ENCODE assay signal across 18 mouse cellular contexts in genomic region chr12:29634509-29634908, GRCm38 (mm10).
"Had no signal": no experiment of that assay in that cellular context is flagged by ENCODE, and none has a peak within 500 bp of the region (broad histone marks: within the 10 kb centered on the region; RNA-seq: fewer than 3 reads in every experiment).

No protein-coding gene starts in this region.

- H3K4me1 ChIP-seq: kidney, embryonic 15.5 days; limb, embryonic 12.5 days; limb, embryonic 15.5 days had no signal

- H3K4me2 ChIP-seq: kidney, embryonic 15.5 days; limb, embryonic 12.5 days; limb, embryonic 15.5 days; liver, embryonic 11.5 days; lung, embryonic 14.5 days; midbrain, embryonic 12.5 days; midbrain, embryonic 15.5 days had no signal

- ATAC-seq: liver, postnatal 0 days; lung, postnatal 0 days; midbrain, embryonic 15.5 days had no signal

- DNase-seq: kidney, adult 8-10 months; kidney, postnatal 10 days; kidney, postnatal 36 days; layer of hippocampus, adult 9-11 months; left cerebral cortex, postnatal 4 days; liver, postnatal 0 days; lung, embryonic 14.5 days; thymus, adult 18-20 months; thymus, postnatal 36 days had no signal

- H3K27ac ChIP-seq: kidney, embryonic 15.5 days; limb, embryonic 12.5 days; limb, embryonic 15.5 days; liver, embryonic 14.5 days; macrophage; midbrain, embryonic 12.5 days had no signal

- H3K9me3 ChIP-seq: kidney, embryonic 15.5 days; limb, embryonic 12.5 days; limb, embryonic 15.5 days; midbrain, embryonic 12.5 days; midbrain, embryonic 15.5 days had no signal

- H3K9ac ChIP-seq: kidney, embryonic 15.5 days; limb, embryonic 12.5 days; limb, embryonic 15.5 days; liver, embryonic 14.5 days; liver, postnatal 0 days; lung, embryonic 14.5 days; midbrain, embryonic 12.5 days; midbrain, embryonic 15.5 days had no signal

- H3K4me3 ChIP-seq: kidney, embryonic 15.5 days; limb, embryonic 12.5 days; limb, embryonic 15.5 days; midbrain, embryonic 12.5 days; midbrain, embryonic 15.5 days had no signal

- H3K27me3 ChIP-seq: kidney, embryonic 15.5 days; limb, embryonic 15.5 days; midbrain, embryonic 15.5 days had no signal

- H3K36me3 ChIP-seq: kidney, embryonic 15.5 days; limb, embryonic 12.5 days; limb, embryonic 15.5 days; midbrain, embryonic 12.5 days; midbrain, embryonic 15.5 days had no signal
